Mouse (Mus musculus) kidney, adult 11 months (tissue): ENCODE measurements at regions not wholly inside any gene's neighbourhood (a gene's known extent, or its start where the extent isn't known, plus 50 kb on each side); places are given as distances from the start of the nearest gene placed in this dataset.
A peak's percentile ranks its signal among the peaks of the same experiment; 100 is the strongest.

Experiments used
- DNase-seq: peaks from one replicate; pipeline ENCODE4 v3.0.0; 2022

GRCm38 (mm10) chr5:39840576-39840975, 85.3 kb upstream of the Hs3st1 start:
- no peak for DNase-seq

GRCm38 (mm10) chr5:39832565-39832964, 77.3 kb upstream of the Hs3st1 start:
- DNase-seq, result peak; percentile 6

GRCm38 (mm10) chr5:39824680-39825079, 69.4 kb upstream of the Hs3st1 start:
- no peak for DNase-seq

- no peak for DNase-seq
Measured at GRCm38 (mm10) chr5:39806643-39807042, 51.4 kb upstream of the Hs3st1 start.
